Mouse (Mus musculus) mammary gland, adult 2 months (tissue): Measurements from ENCODE around the gene Rarres2. TPM values are rescaled to one million over a fixed set of nuclear protein-coding genes. Genes with fewer than 3 reads are reported as not detected.

Source experiments
- polyA plus RNA-seq: library from polyadenylated mRNA; depleted of rRNA; stranded (reverse); fragments of >200 nt; gene quantifications from 2 replicates; pipeline ENCODE4 v1.2.3, GENCODE M21; 2012; ENCODE audit warnings: low replicate concordance; rRNA removed

The Rarres2 gene
- polyA plus RNA-seq = 141 and 205 TPM in 2 replicates

GRCm38 (mm10) chr6:48572572-48573061 lies at the start of gene Rarres2:
Gene Rarres2 (minus strand): TSS chr6:48572789.

GRCm38 (mm10) chr6:48601271-48602079 lies 28.9 kb upstream of the Rarres2 start, which contains the start of gene Zfp775:
Gene Zfp775 (plus strand): TSS chr6:48602063.

GRCm38 (mm10) chr6:48593158-48594042 lies 20.8 kb upstream of the Rarres2 start, which contains the start of the genes Repin1 and Gm44965:
Gene Repin1 (plus strand): TSS chr6:48593883.
Gene Gm44965 (plus strand): TSS chr6:48593941.

GRCm38 (mm10) chr6:48589194-48589750 lies 16.7 kb upstream of the Rarres2 start, which contains the start of gene Gm45021:
Gene Gm45021 (plus strand): TSS chr6:48589610.

GRCm38 (mm10) chr6:48554280-48555103 lies 18.1 kb downstream of the Rarres2 start, which contains the start of gene Lrrc61:
Gene Lrrc61 (plus strand): TSS chr6:48554796.

GRCm38 (mm10) chr6:48537105-48537954 lies 35.3 kb downstream of the Rarres2 start, which contains the start of gene Atp6v0e2:
Gene Atp6v0e2 (plus strand): TSS chr6:48537615.

Other genes starting within 250 kb of the Rarres2 start
- gene Krba1, start 177.2 kb downstream of the Rarres2 start, polyA plus RNA-seq = 19.3 and 28.5 TPM in 2 replicates
- gene Zfp467, start 127.0 kb downstream of the Rarres2 start, polyA plus RNA-seq = 59.8 and 77.3 TPM in 2 replicates
- gene Sspo, start 124.6 kb downstream of the Rarres2 start, polyA plus RNA-seq = 6.8 and 9.4 TPM in 2 replicates
- gene Atp6v0e2, start 35.2 kb downstream of the Rarres2 start, polyA plus RNA-seq = 14.1 and 44.0 TPM in 2 replicates
- 28.4 and 37.2 TPM in 2 replicates for gene Lrrc61, start 18.0 kb downstream of the Rarres2 start, polyA plus RNA-seq
- not detected in 2 replicates for gene Gm45021, start 16.8 kb upstream of the Rarres2 start, polyA plus RNA-seq
- 44.0 and 69.3 TPM in 2 replicates for gene Repin1, start 21.1 kb upstream of the Rarres2 start, polyA plus RNA-seq
- gene Gm44965, start 21.2 kb upstream of the Rarres2 start, polyA plus RNA-seq = not detected in 2 replicates
- gene Zfp775, start 29.3 kb upstream of the Rarres2 start, polyA plus RNA-seq = 5.5 and 9.2 TPM in 2 replicates
- 2.3 and 2.6 TPM in 2 replicates for gene AI854703, start 54.0 kb upstream of the Rarres2 start, polyA plus RNA-seq
- 9.5 and 11.9 TPM in 2 replicates for gene Gimap8, start 74.4 kb upstream of the Rarres2 start, polyA plus RNA-seq
- 4.7 and 7.4 TPM in 2 replicates for gene Gimap9, start 103.3 kb upstream of the Rarres2 start, polyA plus RNA-seq
- 45.9 and 83.2 TPM in 2 replicates for gene Gimap4, start 111.8 kb upstream of the Rarres2 start, polyA plus RNA-seq
- 23.4 and 35.8 TPM in 2 replicates for gene Gimap6, start 135.4 kb upstream of the Rarres2 start, polyA plus RNA-seq
- 0.29 TPM in 1 of 2 replicates, not detected in the other for gene Gm28053, start 145.8 kb upstream of the Rarres2 start, polyA plus RNA-seq
- gene Gimap7, start 145.8 kb upstream of the Rarres2 start, polyA plus RNA-seq = 2.8 and 3.2 TPM in 2 replicates
- gene Gimap1, start 166.3 kb upstream of the Rarres2 start, polyA plus RNA-seq = 14.8 and 53.3 TPM in 2 replicates
- gene Gimap5, start 173.4 kb upstream of the Rarres2 start, polyA plus RNA-seq = 27.6 and 43.3 TPM in 2 replicates
- 61.7 and 68.3 TPM in 2 replicates for gene Gimap3, start 198.1 kb upstream of the Rarres2 start, polyA plus RNA-seq